Mouse (Mus musculus): ENCODE results near the gene Hoxa6. TPM values are rescaled to one million over a fixed set of nuclear protein-coding genes. Genes with fewer than 3 reads are reported as not detected.

Hoxa6 gene
- polyA plus RNA-seq, 1 experiment from 2014 or later: not detected

DNA sequence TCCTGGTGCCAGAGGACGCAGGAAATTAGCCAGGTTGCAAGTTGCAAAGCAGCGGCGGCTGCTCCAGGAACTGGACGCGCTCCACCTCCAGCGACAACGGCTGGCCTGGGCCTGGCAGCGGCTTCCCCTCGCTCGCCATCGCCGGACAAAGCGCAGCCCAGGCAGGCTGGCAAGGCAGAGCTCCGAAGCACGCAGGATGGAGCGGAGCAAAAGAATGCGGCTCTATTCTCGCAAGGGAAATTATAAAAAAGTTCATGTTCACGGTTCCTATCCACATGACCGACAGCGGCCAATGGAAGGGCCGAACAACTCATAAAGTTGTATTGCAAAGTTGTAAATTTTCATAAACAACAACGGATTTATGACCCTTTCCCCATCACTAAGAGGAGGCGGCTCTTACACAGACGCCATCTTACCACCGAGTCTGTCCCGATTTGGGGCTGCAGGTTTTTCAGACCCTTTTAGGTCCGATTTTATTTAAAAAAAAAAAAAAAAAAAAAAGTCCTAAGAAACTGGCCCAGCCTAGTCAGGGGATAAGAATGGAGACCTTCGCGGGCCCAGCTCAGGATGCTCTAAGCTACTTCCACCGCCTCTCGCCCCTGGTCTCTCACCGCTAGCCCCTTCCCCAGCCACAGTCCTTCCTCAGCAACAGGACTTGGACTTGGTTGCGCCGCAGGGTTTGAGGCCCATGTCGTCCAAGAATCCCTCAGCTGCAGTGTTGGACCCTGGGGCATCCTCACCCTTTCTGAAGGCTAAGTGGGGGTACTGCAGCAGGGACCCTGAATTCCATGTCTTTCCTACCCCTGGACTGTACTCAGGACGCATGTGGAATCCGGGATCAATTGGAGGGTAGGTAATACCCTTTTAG lies 4.8 kb upstream of the Hoxa6 start, which contains the start of the genes Hoxa3 and Gm28308:
Gene Hoxa3, minus strand, starts transcription at position 218 of the 868 bp plus-strand sequence.
Gene Gm28308, minus strand, starts transcription at position 221 of the 868 bp plus-strand sequence.
- H3K36me3 ChIP-seq (ENCODE audit: control insufficient read depth, insufficient read depth, low read length): no peaks in the 10 kb centered on the region
- ATAC-seq (ENCODE audit: low FRiP score, low TSS enrichment): no peak
- no peak within 1 kb of the TSS for H3K4me3 ChIP-seq (replicated peaks; ENCODE audit: low read depth, low read length)
- H3K9me3 ChIP-seq (ENCODE audit: control insufficient read depth, low read length): no peaks in the 10 kb centered on the region
- 0 out of 2 replicates have a peak, but pooled peaks cover 3% of the 10 kb centered on the region for H3K4me1 ChIP-seq (ENCODE audit: control insufficient read depth, insufficient read depth, low read length)
- no peak for DNase-seq
- H3K9ac ChIP-seq (replicated peaks; ENCODE audit: low read length): no peak within 1 kb of the TSS
- H3K27ac ChIP-seq (replicated peaks; ENCODE audit: low read depth, low read length): no peak within 1 kb of the TSS
- H3K4me2 ChIP-seq (ENCODE audit: low read length): no peak within 1 kb of the TSS
- peaks cover 98% of the 10 kb centered on the region for H3K27me3 ChIP-seq (ENCODE audit: control insufficient read depth, insufficient read depth, low read length)
- 3% methylated on average over 38 of the region's 38 CpGs for WGBS

DNA sequence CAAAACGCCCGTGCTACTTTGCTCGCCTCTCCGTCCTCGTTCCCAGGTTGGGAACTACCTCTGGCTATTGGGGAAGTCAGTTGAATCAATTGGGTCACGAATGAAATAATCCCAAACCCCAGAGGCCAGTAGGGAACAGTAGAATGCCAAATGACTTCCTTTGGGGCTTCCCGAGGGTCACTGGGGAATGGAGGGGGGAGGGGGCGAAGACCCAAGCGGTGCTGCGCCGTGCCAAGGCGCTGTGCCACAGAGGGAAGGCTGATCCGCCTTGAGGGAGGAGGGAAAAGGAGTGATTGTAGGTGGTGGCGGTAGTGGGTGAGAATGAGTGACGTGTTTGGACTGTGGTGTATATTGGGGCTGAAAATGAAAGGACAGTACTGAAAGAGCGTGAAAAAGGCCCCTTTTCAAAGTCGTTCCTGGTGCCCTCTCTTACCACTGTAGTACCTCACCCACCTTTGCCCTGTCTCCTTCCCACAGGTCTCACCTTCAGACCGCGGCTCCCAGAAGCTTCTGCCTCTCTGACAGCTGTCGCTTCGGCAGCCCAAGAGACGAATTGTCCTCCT lies 4.1 kb upstream of the Hoxa6 start:
- Histone ChIP-seq H3K36me3 (ENCODE audit: control insufficient read depth, insufficient read depth, low read length) (no peaks in the 10 kb centered on the region), H3K27me3 (ENCODE audit: control insufficient read depth, insufficient read depth, low read length) (peaks cover 99% of the 10 kb centered on the region), H3K4me2 (ENCODE audit: low read length) (no peak overlapping the region), H3K27ac (replicated peaks; ENCODE audit: low read depth, low read length) (no peak overlapping the region), H3K9ac (replicated peaks; ENCODE audit: low read length) (no peak overlapping the region), H3K9me3 (ENCODE audit: control insufficient read depth, low read length) (no peaks in the 10 kb centered on the region), H3K4me3 (replicated peaks; ENCODE audit: low read depth, low read length) (no peak overlapping the region), H3K4me1 (ENCODE audit: control insufficient read depth, insufficient read depth, low read length) (0 out of 2 replicates have a peak, but pooled peaks cover 3% of the 10 kb centered on the region)
- 3% methylated on average over 22 of the region's 22 CpGs for WGBS
- ATAC-seq (ENCODE audit: low FRiP score, low TSS enrichment): no peak
- DNase-seq: no peak

DNA sequence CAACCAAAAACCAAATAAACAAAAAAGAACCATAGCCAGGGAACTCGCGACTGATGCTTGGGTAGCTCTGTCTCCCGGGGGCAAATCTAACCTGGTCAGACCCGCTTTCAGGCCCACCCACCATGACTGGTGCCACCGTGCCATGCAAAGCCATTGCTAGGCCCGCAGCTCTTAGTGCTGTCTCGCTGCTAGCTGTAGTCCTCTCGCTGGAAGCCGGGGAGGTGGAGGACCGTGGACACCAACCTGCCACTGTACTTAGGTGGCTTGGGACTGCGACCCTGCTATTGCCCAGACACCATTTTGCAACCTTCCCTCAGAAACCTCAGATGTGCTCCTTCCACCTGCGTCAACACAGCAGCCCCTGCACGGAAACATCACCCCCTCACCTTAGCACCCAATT lies 3.4 kb upstream of the Hoxa6 start:
- H3K4me3 ChIP-seq (replicated peaks; ENCODE audit: low read depth, low read length): no peak overlapping the region
- H3K9me3 ChIP-seq (ENCODE audit: control insufficient read depth, low read length): no peaks in the 10 kb centered on the region
- no peaks in the 10 kb centered on the region for H3K36me3 ChIP-seq (ENCODE audit: control insufficient read depth, insufficient read depth, low read length)
- H3K27ac ChIP-seq (replicated peaks; ENCODE audit: low read depth, low read length): no peak overlapping the region
- DNase-seq (no peak), ATAC-seq (ENCODE audit: low FRiP score, low TSS enrichment) (no peak)
- 7% methylated on average over 13 of the region's 13 CpGs for WGBS
- H3K4me1 ChIP-seq (ENCODE audit: control insufficient read depth, insufficient read depth, low read length): 0 out of 2 replicates have a peak, but pooled peaks cover under 1% of the 10 kb centered on the region
- no peak overlapping the region for H3K4me2 ChIP-seq (ENCODE audit: low read length)
- H3K27me3 ChIP-seq (ENCODE audit: control insufficient read depth, insufficient read depth, low read length): peaks cover 99% of the 10 kb centered on the region
- no peak overlapping the region for H3K9ac ChIP-seq (replicated peaks; ENCODE audit: low read length)

DNA sequence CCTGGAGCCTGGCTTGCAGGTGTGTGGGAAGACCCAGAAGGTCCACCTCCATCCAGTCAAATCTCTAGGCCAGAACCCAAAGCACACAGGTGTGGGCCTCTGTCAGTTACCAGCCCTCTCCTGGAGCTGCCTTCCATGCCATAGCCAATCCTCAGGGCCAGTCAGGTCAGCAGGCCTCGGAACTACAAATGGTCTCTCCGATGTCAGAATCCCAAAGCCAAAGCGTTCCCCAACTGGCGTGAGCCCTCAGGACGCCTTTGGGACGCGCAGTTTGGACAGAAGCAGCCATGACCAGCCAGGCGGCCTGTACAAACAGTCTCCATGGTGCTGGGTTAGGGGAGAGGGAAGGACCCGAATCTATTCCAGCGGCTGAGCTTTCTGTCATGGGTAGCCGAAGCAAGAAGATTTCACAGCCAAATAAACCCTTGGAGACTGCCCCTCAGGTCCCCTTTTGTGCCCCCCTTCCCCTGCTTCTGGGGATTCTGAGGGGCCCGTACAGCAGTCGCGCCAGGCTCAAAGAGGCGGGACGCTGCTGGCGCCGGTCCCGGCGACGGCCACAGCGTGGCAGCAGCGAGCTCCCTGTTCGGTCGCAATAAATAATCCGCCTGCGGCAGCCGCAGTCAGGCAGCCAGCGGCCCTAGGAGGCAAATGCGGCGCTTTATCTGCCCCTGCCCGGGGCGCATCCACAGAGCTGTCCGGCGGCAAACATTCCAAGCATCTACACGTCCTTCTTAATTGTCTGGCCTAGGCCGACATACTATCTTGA lies 2.8 kb upstream of the Hoxa6 start:
- Histone ChIP-seq H3K9ac (replicated peaks; ENCODE audit: low read length) (no peak overlapping the region), H3K4me2 (ENCODE audit: low read length) (no peak overlapping the region), H3K27ac (replicated peaks; ENCODE audit: low read depth, low read length) (no peak overlapping the region), H3K4me3 (replicated peaks; ENCODE audit: low read depth, low read length) (no peak overlapping the region), H3K27me3 (ENCODE audit: control insufficient read depth, insufficient read depth, low read length) (peaks cover 99% of the 10 kb centered on the region), H3K36me3 (ENCODE audit: control insufficient read depth, insufficient read depth, low read length) (no peaks in the 10 kb centered on the region), H3K9me3 (ENCODE audit: control insufficient read depth, low read length) (no peaks in the 10 kb centered on the region), H3K4me1 (ENCODE audit: control insufficient read depth, insufficient read depth, low read length) (no peaks in the 10 kb centered on the region)
- WGBS: under 1% methylated on average over 37 of the region's 37 CpGs
- peak; percentile 91 for DNase-seq
- ATAC-seq (ENCODE audit: low FRiP score, low TSS enrichment): no peak

DNA sequence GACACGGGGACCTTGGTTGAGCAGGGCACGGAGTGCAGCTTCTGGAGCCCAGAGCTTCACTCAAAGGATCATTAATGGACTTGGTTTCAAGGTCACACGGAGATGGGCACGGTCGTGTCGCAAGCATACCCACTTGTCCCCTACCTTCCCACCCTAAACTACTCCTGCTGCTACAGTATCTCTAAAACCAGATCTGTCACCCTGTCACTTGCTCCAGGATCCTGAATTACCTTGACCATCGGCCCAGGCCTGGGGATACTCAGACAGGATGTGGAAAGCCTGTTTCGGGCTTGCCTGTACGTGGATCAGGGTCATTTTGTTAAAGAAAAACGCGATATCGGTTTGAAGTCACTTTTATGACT lies 1.1 kb upstream of the Hoxa6 start:
- WGBS: 6% methylated on average over 12 of the region's 12 CpGs
- Histone ChIP-seq H3K4me3 (replicated peaks; ENCODE audit: low read depth, low read length) (no peak overlapping the region), H3K27ac (replicated peaks; ENCODE audit: low read depth, low read length) (no peak overlapping the region)

DNA sequence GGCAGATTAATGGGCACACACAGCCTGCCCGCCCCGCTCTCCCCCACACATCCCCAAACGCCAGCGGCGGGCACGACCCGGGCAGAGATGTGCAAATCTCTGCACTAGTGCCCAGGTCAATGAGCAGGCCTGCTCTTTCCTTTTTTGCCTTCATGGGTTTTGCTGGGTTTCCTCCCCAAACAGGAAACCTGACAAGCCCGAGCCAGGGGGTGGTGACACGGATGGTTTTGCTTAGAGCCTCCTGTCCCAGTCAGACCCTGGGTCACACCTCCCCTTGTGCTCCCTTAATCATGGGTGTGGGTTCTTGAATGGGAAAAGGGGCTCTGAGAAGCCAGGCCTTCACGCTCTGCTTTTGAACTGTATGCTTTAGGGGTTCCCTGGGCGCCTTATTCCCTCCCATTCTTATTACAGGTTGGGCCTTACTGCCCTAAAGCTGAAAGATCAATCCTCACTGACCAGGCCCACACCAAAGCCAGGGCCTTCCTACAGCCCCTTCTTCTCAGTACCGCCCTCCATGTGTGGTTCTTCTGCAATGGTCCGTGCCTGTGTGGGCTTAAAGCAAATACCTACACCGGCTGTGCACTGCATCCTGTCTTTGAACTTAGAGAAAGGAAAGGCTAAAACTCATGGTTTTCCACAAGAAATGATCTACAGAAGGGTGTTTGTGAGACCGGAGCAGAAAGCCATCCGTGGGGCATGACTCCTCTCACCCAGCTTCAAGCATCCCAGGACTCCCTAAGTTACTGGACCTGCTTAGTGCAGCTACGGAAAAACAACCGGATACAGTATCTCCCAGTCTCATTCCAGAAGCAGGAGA lies 554 bp upstream of the Hoxa6 start:
- Histone ChIP-seq H3K27ac (replicated peaks; ENCODE audit: low read depth, low read length) (no peak overlapping the region), H3K9ac (replicated peaks; ENCODE audit: low read length) (no peak overlapping the region)
- no peak for DNase-seq

More for the DNA sequence above, 1.1 kb upstream of the Hoxa6 start:
- Histone ChIP-seq H3K9me3 (ENCODE audit: control insufficient read depth, low read length) (no peaks in the 10 kb centered on the region), H3K4me2 (ENCODE audit: low read length) (no peak overlapping the region), H3K9ac (replicated peaks; ENCODE audit: low read length) (no peak overlapping the region), H3K27me3 (ENCODE audit: control insufficient read depth, insufficient read depth, low read length) (peaks cover 99% of the 10 kb centered on the region), H3K36me3 (ENCODE audit: control insufficient read depth, insufficient read depth, low read length) (no peaks in the 10 kb centered on the region), H3K4me1 (ENCODE audit: control insufficient read depth, insufficient read depth, low read length) (no peaks in the 10 kb centered on the region)
- no peak for ATAC-seq (ENCODE audit: low FRiP score, low TSS enrichment)
- no peak for DNase-seq

DNA sequence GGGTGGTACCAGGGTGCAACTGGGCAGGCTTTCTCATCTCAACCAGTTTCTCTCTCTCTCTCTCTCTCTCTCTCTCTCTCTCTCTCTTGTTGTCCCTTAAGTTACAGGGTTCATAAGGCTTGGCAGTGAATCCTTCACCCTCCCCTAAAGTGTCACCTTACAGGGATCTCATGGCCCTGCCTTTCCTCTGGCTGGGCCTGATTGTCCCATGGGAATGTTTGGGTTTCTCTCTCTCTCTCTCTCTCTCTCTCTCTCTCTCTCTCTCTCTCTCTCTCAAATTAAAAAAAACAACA lies 892 bp downstream of the Hoxa6 start:
- ATAC-seq (ENCODE audit: low FRiP score, low TSS enrichment): no peak
- DNase-seq: no peak
- Histone ChIP-seq H3K36me3 (ENCODE audit: control insufficient read depth, insufficient read depth, low read length) (no peaks in the 10 kb centered on the region), H3K27ac (replicated peaks; ENCODE audit: low read depth, low read length) (no peak overlapping the region), H3K4me1 (ENCODE audit: control insufficient read depth, insufficient read depth, low read length) (no peaks in the 10 kb centered on the region), H3K27me3 (ENCODE audit: control insufficient read depth, insufficient read depth, low read length) (peaks cover 99% of the 10 kb centered on the region), H3K4me2 (ENCODE audit: low read length) (no peak overlapping the region), H3K4me3 (replicated peaks; ENCODE audit: low read depth, low read length) (no peak overlapping the region), H3K9ac (replicated peaks; ENCODE audit: low read length) (no peak overlapping the region), H3K9me3 (ENCODE audit: control insufficient read depth, low read length) (no peaks in the 10 kb centered on the region)

More for the DNA sequence above, 554 bp upstream of the Hoxa6 start:
- H3K4me1 ChIP-seq (ENCODE audit: control insufficient read depth, insufficient read depth, low read length): no peaks in the 10 kb centered on the region
- no peaks in the 10 kb centered on the region for H3K36me3 ChIP-seq (ENCODE audit: control insufficient read depth, insufficient read depth, low read length)
- ATAC-seq (ENCODE audit: low FRiP score, low TSS enrichment): no peak
- H3K27me3 ChIP-seq (ENCODE audit: control insufficient read depth, insufficient read depth, low read length): peaks cover 99% of the 10 kb centered on the region
- H3K4me3 ChIP-seq (replicated peaks; ENCODE audit: low read depth, low read length): no peak overlapping the region
- no peak overlapping the region for H3K4me2 ChIP-seq (ENCODE audit: low read length)
- H3K9me3 ChIP-seq (ENCODE audit: control insufficient read depth, low read length): no peaks in the 10 kb centered on the region
- WGBS: 2% methylated on average over 18 of the region's 18 CpGs

DNA sequence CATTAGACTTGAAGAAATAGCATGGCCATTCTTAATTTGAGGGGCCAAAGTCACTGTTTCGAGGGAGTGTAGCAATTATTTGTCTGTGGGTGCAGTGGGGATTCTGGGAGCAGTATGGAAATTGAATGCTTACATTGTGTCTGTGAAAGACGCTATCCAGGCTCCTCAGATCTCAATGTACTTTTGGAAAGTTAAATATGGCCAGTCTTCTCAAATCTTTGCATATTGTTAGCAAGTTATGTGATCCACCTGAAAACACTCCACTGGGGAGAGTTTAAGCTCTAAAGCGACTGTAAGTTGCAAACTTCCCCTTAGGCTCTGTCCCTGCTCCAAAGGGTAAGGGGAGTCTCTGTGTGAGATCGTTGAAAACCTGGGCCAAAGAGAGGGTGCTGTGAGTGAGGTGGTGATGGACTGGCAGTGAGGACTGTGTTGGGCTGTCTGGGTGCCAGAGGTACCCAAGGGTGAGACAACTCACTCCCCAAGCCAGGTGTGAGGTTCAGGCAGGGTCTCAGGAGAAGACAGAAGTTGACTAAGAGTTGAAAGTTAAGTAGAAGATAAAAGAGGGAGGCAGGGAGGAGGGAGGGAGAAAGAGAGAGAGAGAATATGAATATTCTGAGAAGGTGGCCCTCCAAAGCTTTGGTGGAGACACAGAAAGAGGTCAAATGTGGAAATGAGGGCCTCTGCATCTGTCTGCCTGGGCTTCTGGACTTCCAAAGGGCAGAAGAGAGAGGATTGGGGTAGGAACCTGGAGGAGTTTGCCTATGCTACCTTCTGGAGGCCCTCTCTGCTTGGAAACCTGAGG lies 1.4 kb downstream of the Hoxa6 start:
- no peak for ATAC-seq (ENCODE audit: low FRiP score, low TSS enrichment)
- DNase-seq: no peak
- Histone ChIP-seq H3K4me1 (ENCODE audit: control insufficient read depth, insufficient read depth, low read length) (no peaks in the 10 kb centered on the region), H3K9me3 (ENCODE audit: control insufficient read depth, low read length) (no peaks in the 10 kb centered on the region), H3K36me3 (ENCODE audit: control insufficient read depth, insufficient read depth, low read length) (no peaks in the 10 kb centered on the region), H3K27ac (replicated peaks; ENCODE audit: low read depth, low read length) (no peak overlapping the region), H3K4me2 (ENCODE audit: low read length) (no peak overlapping the region), H3K4me3 (replicated peaks; ENCODE audit: low read depth, low read length) (no peak overlapping the region), H3K9ac (replicated peaks; ENCODE audit: low read length) (no peak overlapping the region), H3K27me3 (ENCODE audit: control insufficient read depth, insufficient read depth, low read length) (peaks cover 99% of the 10 kb centered on the region)
- WGBS: 2% methylated on average over 4 of the region's 4 CpGs

Measured in midbrain, embryonic 14.5 days (tissue).